Mouse (Mus musculus) cerebellum, postnatal 36 days (tissue): ENCODE measurements at regions not wholly inside any gene's neighbourhood (a gene's known extent, or its start where the extent isn't known, plus 50 kb on each side); places are given as distances from the start of the nearest gene placed in this dataset.
"Not testable (repeated sequence)": the region's sequence is repeated elsewhere in the genome, so short reads cannot be mapped to it uniquely, and the experiment has no call there.

ENCODE experiments used
- DNase-seq, 2 experiments: peaks; one replicate each; pipeline ENCODE4 v3.0.0; 2021 to 2022; ENCODE audit warnings: mixed read lengths in 2 of 2

- no peak for DNase-seq
These were observed 143.0 kb upstream of the Kcng1 start for GRCm38 (mm10) chr2:168424277-168425099.

- DNase-seq = no peak
These were observed 142.0 kb upstream of the Kcng1 start for GRCm38 (mm10) chr2:168423551-168423950.

- DNase-seq = peak in 1 of 2 experiments; percentile 13
These were observed 133.6 kb upstream of the Kcng1 start for GRCm38 (mm10) chr2:168415140-168415539.

- no peak for DNase-seq
These were observed 132.8 kb upstream of the Kcng1 start for GRCm38 (mm10) chr2:168414110-168414872.

- DNase-seq = no peak
These were observed 131.3 kb upstream of the Kcng1 start for GRCm38 (mm10) chr2:168412853-168413252.

- no peak for DNase-seq
These were observed 121.4 kb upstream of the Kcng1 start for GRCm38 (mm10) chr2:168402782-168403513.

- DNase-seq = no peak
These were observed 117.7 kb upstream of the Kcng1 start for GRCm38 (mm10) chr2:168399088-168399709.

GRCm38 (mm10) chr2:168396316-168396715, 114.8 kb upstream of the Kcng1 start:
- DNase-seq = no peak

- DNase-seq = no peak
These were observed 111.8 kb upstream of the Kcng1 start for GRCm38 (mm10) chr2:168393341-168393740.

GRCm38 (mm10) chr2:168392171-168392570, 110.6 kb upstream of the Kcng1 start:
- not testable (repeated sequence) for DNase-seq

- no peak for DNase-seq
These were observed 99.1 kb upstream of the Kcng1 start for GRCm38 (mm10) chr2:168380606-168381005.

GRCm38 (mm10) chr2:168372356-168372755, 90.8 kb upstream of the Kcng1 start:
- no peak for DNase-seq

GRCm38 (mm10) chr2:168371245-168371644, 89.7 kb upstream of the Kcng1 start:
- DNase-seq = no peak

- DNase-seq = no peak
These were observed 77.7 kb upstream of the Kcng1 start for GRCm38 (mm10) chr2:168359200-168359599.

GRCm38 (mm10) chr2:168358551-168358950, 77.0 kb upstream of the Kcng1 start:
- no peak for DNase-seq

- DNase-seq = no peak
These were observed 76.3 kb upstream of the Kcng1 start for GRCm38 (mm10) chr2:168357815-168358214.

- no peak for DNase-seq
These were observed 72.9 kb upstream of the Kcng1 start for GRCm38 (mm10) chr2:168354397-168354796.

- DNase-seq = peak; percentile 34 to 42
These were observed 71.1 kb upstream of the Kcng1 start for GRCm38 (mm10) chr2:168352626-168353025.

GRCm38 (mm10) chr2:168352194-168352593, 70.7 kb upstream of the Kcng1 start:
- no peak for DNase-seq

GRCm38 (mm10) chr2:168345384-168345783, 63.8 kb upstream of the Kcng1 start:
- DNase-seq = no peak

- DNase-seq = no peak
These were observed 62.2 kb upstream of the Kcng1 start for GRCm38 (mm10) chr2:168343705-168344104.

- no peak for DNase-seq
These were observed 57.3 kb upstream of the Kcng1 start for GRCm38 (mm10) chr2:168338819-168339218.

GRCm38 (mm10) chr2:168338382-168338781, 56.8 kb upstream of the Kcng1 start:
- DNase-seq = no peak
